Mouse (Mus musculus): Measurements from ENCODE around the gene Stard13.

- no peak for TF ChIP-seq CTCF (IDR thresholded peaks at IDR 0.05; ENCODE audit: low read depth, low read length)
- TF ChIP-seq POLR2A (IDR thresholded peaks at IDR 0.05; ENCODE audit: borderline replicate concordance, low read depth, low read length), result no peak
These were observed 66.0 kb downstream of the Stard13 start for GRCm38 (mm10) chr5:151167641-151168040.
